Mouse (Mus musculus) inflammation-experienced regulatory T-cells, adult 16 weeks (primary cell): Measurements from ENCODE around the gene Mettl6. TPM values are rescaled to one million over a fixed set of nuclear protein-coding genes. Genes with fewer than 3 reads are reported as not detected.

ENCODE experiments used
- polyA plus RNA-seq: library from polyadenylated mRNA; unstranded; fragments of 100-300 nt; shearing (Covaris generic); gene quantifications from one replicate; pipeline ENCODE4 v1.2.1, GENCODE M21; 2017

Gene Mettl6
- polyA plus RNA-seq: 77.1 TPM

GRCm38 (mm10) chr14:31494975-31495455, at the start of gene Mettl6:
TSS of gene Mettl6 (minus strand) at chr14:31495040.

GRCm38 (mm10) chr14:31494349-31494974, 378 bp downstream of the Mettl6 start, which contains the start of gene Eaf1:
TSS of gene Eaf1 (plus strand) at chr14:31494399.

GRCm38 (mm10) chr14:31435930-31436693, 58.7 kb downstream of the Mettl6 start, which contains the start of gene Sh3bp5:
TSS of gene Sh3bp5 (minus strand) at chr14:31436078.

Other genes starting within 250 kb of the Mettl6 start
- 15.6 TPM for gene Phf7, start 243.7 kb downstream of the Mettl6 start, polyA plus RNA-seq
- gene Bap1, start 243.6 kb downstream of the Mettl6 start, polyA plus RNA-seq: 112 TPM
- gene Dnah1, start 171.1 kb downstream of the Mettl6 start, polyA plus RNA-seq: not detected
- gene Capn7, start 158.4 kb downstream of the Mettl6 start, polyA plus RNA-seq: 32.2 TPM
- gene Sh3bp5, start 59.0 kb downstream of the Mettl6 start, polyA plus RNA-seq: 40.5 TPM
- 38.0 TPM for gene Eaf1, start 641 bp downstream of the Mettl6 start, polyA plus RNA-seq
- gene Colq, start 96.3 kb upstream of the Mettl6 start, polyA plus RNA-seq: 10.0 TPM
- gene Gm49387, start 145.8 kb upstream of the Mettl6 start, polyA plus RNA-seq: not detected
- 29.7 TPM for gene Btd, start 146.0 kb upstream of the Mettl6 start, polyA plus RNA-seq
- 36.1 TPM for gene Hacl1, start 146.2 kb upstream of the Mettl6 start, polyA plus RNA-seq